Mouse (Mus musculus) neural tube, embryonic 14.5 days (tissue): Measurements from ENCODE around the gene Odf3l2. TPM values are rescaled to one million over a fixed set of nuclear protein-coding genes. Genes with fewer than 3 reads are reported as not detected.
A peak's percentile ranks its signal among the peaks of the same experiment; 100 is the strongest.

Source experiments
- ATAC-seq: fragments of 200-750 bp; cut with Nextera tagmentation; 2 replicates; pipeline ENCODE4 v1.8.0; 2017; ENCODE audit warnings: low read depth, mild to moderate bottlenecking, moderate TSS enrichment, moderate library complexity
- H3K27ac ChIP-seq: fragments of 300-500 bp; sonication (generic); 2 replicates; pipeline ENCODE4 v1.5.1; 2014; ENCODE audit warnings: low read depth, mild to moderate bottlenecking, control low read depth, low read length, moderate library complexity, mixed read lengths
- H3K27me3 ChIP-seq: fragments of 300-500 bp; sonication (generic); 2 replicates; pipeline ENCODE4 v1.6.1; 2014; ENCODE audit warnings: low read length; ENCODE audit not compliant: control insufficient read depth, insufficient read depth
- H3K36me3 ChIP-seq: fragments of 300-500 bp; sonication (generic); 2 replicates; pipeline ENCODE4 v1.6.1; 2014; ENCODE audit warnings: low read length, mixed read lengths; ENCODE audit not compliant: control insufficient read depth, insufficient read depth
- H3K4me1 ChIP-seq: fragments of 300-500 bp; sonication (generic); 2 replicates; pipeline ENCODE4 v1.6.1; 2014; ENCODE audit warnings: low read length; ENCODE audit not compliant: control insufficient read depth, insufficient read depth
- H3K4me2 ChIP-seq: fragments of 300-500 bp; sonication (generic); 2 replicates; pipeline ENCODE4 v1.6.1; 2014; ENCODE audit warnings: mild to moderate bottlenecking, low read depth, low read length, control low read depth
- H3K4me3 ChIP-seq: fragments of 300-500 bp; sonication (generic); 2 replicates; pipeline ENCODE4 v1.5.1; 2014; ENCODE audit warnings: low read depth, low read length, control low read depth, mixed read lengths
- H3K9ac ChIP-seq: fragments of 300-500 bp; sonication (generic); replicated peaks from 2 replicates; pipeline ENCODE4 v1.6.1; 2014; ENCODE audit warnings: low read depth, mild to moderate bottlenecking, control low read depth, low read length, mixed read lengths
- H3K9me3 ChIP-seq: fragments of 300-500 bp; sonication (generic); 2 replicates; pipeline ENCODE4 v1.6.1; 2016; ENCODE audit warnings: low read length; ENCODE audit not compliant: control insufficient read depth
- WGBS: fragments of 180-500 bp; shearing (Covaris S2); extraction: QIAGEN DNeasy Blood & Tissue Kit; methylation state at CpG from one replicate; pipeline ENCODE4 v1.1.7; 2014; 5-methylcytosine and 5-hydroxymethylcytosine counted together
- polyA plus RNA-seq: library from polyadenylated mRNA; unstranded; fragments of >200 nt; fragmentation: Nextera tagmentation; extraction: Ambion mirVana; gene quantifications from 2 replicates; pipeline ENCODE4 v1.2.1, GENCODE M21; 2014

Gene Odf3l2
- polyA plus RNA-seq, 1 experiment from 2014 or later: not detected

GRCm38 (mm10) chr10:79637128-79638110, 8.1 kb downstream of the Odf3l2 start, which contains the start of gene Shc2:
Gene Shc2, minus strand, starts transcription at chr10:79637918.
- peak within 1 kb of the TSS; percentile 94 for H3K27ac ChIP-seq
- H3K9me3 ChIP-seq: no peaks in the 10 kb centered on the region
- H3K4me1 ChIP-seq: peaks cover 13% of the 10 kb centered on the region; the same call in 1 of the 2 replicates
- H3K4me2 ChIP-seq: peak within 1 kb of the TSS; percentile 78
- WGBS: under 1% methylated on average over 103 of the region's 116 CpGs
- ATAC-seq: peak; percentile 91
- peak within 1 kb of the TSS; percentile 89 for H3K9ac ChIP-seq
- H3K27me3 ChIP-seq: peaks cover 8% of the 10 kb centered on the region; the same call in 1 of the 2 replicates
- peak within 1 kb of the TSS; percentile 79 for H3K4me3 ChIP-seq
- H3K36me3 ChIP-seq: no peaks in the 10 kb centered on the region

- 70% methylated on average over 8 of the region's 8 CpGs for WGBS
- Histone ChIP-seq H3K4me3 (peak overlapping the region; percentile 79), H3K27ac (peak overlapping the region; percentile 94), H3K9me3 (no peaks in the 10 kb centered on the region), H3K4me1 (peaks cover 13% of the 10 kb centered on the region; the same call in 1 of the 2 replicates), H3K27me3 (peaks cover 8% of the 10 kb centered on the region; the same call in 1 of the 2 replicates), H3K9ac (peak overlapping the region; percentile 89), H3K36me3 (no peaks in the 10 kb centered on the region), H3K4me2 (peak overlapping the region; percentile 78)
- ATAC-seq: no peak; the same call in 1 of the 2 replicates
These were observed 9.3 kb downstream of the Odf3l2 start for GRCm38 (mm10) chr10:79636287-79636686.

- Histone ChIP-seq H3K4me2 (no peak overlapping the region), H3K9ac (no peak overlapping the region), H3K9me3 (no peaks in the 10 kb centered on the region), H3K4me3 (no peak overlapping the region), H3K27ac (no peak overlapping the region), H3K27me3 (no peaks in the 10 kb centered on the region), H3K36me3 (no peaks in the 10 kb centered on the region), H3K4me1 (peaks cover 5% of the 10 kb centered on the region; the same call in 1 of the 2 replicates)
- ATAC-seq: no peak
- WGBS: 85% methylated on average over 17 of the region's 17 CpGs
These were observed 12.3 kb downstream of the Odf3l2 start for GRCm38 (mm10) chr10:79633006-79633777.

GRCm38 (mm10) chr10:79631432-79631831, 14.1 kb downstream of the Odf3l2 start:
- no peak for ATAC-seq

GRCm38 (mm10) chr10:79628377-79628776, 17.2 kb downstream of the Odf3l2 start:
- Histone ChIP-seq H3K9ac (no peak overlapping the region), H3K36me3 (no peaks in the 10 kb centered on the region), H3K4me3 (no peak overlapping the region), H3K9me3 (no peaks in the 10 kb centered on the region), H3K4me2 (no peak overlapping the region), H3K27me3 (no peaks in the 10 kb centered on the region), H3K27ac (no peak overlapping the region), H3K4me1 (no peaks in the 10 kb centered on the region)
- no peak for ATAC-seq
- WGBS: 84% methylated on average over 5 of the region's 5 CpGs

More at GRCm38 (mm10) chr10:79631432-79631831, 14.1 kb downstream of the Odf3l2 start:
- no peak overlapping the region for H3K4me3 ChIP-seq
- 0 out of 2 replicates have a peak, but pooled peaks cover 1% of the 10 kb centered on the region for H3K4me1 ChIP-seq
- no peaks in the 10 kb centered on the region for H3K27me3 ChIP-seq
- no peak overlapping the region for H3K4me2 ChIP-seq
- 65% methylated on average over 4 of the region's 4 CpGs for WGBS
- H3K9ac ChIP-seq: no peak overlapping the region
- H3K36me3 ChIP-seq: no peaks in the 10 kb centered on the region
- no peaks in the 10 kb centered on the region for H3K9me3 ChIP-seq
- H3K27ac ChIP-seq: no peak overlapping the region

GRCm38 (mm10) chr10:79626156-79626555, 19.4 kb downstream of the Odf3l2 start:
- H3K36me3 ChIP-seq: no peaks in the 10 kb centered on the region
- H3K4me2 ChIP-seq: no peak overlapping the region
- no peak overlapping the region for H3K27ac ChIP-seq
- no peaks in the 10 kb centered on the region for H3K9me3 ChIP-seq
- H3K9ac ChIP-seq: no peak overlapping the region
- H3K4me1 ChIP-seq: no peaks in the 10 kb centered on the region
- no peaks in the 10 kb centered on the region for H3K27me3 ChIP-seq
- H3K4me3 ChIP-seq: no peak overlapping the region
- ATAC-seq: no peak
- 86% methylated on average over 10 of the region's 10 CpGs for WGBS

- WGBS: 83% methylated on average over 9 of the region's 9 CpGs
- no peak for ATAC-seq
- Histone ChIP-seq H3K4me2 (no peak overlapping the region), H3K4me3 (no peak overlapping the region), H3K27me3 (no peaks in the 10 kb centered on the region), H3K9ac (no peak overlapping the region), H3K4me1 (no peaks in the 10 kb centered on the region), H3K27ac (no peak overlapping the region), H3K36me3 (no peaks in the 10 kb centered on the region), H3K9me3 (no peaks in the 10 kb centered on the region)
These were observed 20.1 kb downstream of the Odf3l2 start for GRCm38 (mm10) chr10:79625398-79625797.

GRCm38 (mm10) chr10:79623950-79624349, 21.6 kb downstream of the Odf3l2 start:
- no peaks in the 10 kb centered on the region for H3K36me3 ChIP-seq
- 65% methylated on average over 12 of the region's 12 CpGs for WGBS
- no peaks in the 10 kb centered on the region for H3K27me3 ChIP-seq
- no peak overlapping the region for H3K4me2 ChIP-seq
- no peak for ATAC-seq
- no peaks in the 10 kb centered on the region for H3K4me1 ChIP-seq
- H3K9me3 ChIP-seq: no peaks in the 10 kb centered on the region
- H3K9ac ChIP-seq: no peak overlapping the region
- H3K4me3 ChIP-seq: no peak overlapping the region
- no peak overlapping the region for H3K27ac ChIP-seq
